Mouse (Mus musculus) hindbrain, embryonic 11.5 days (tissue): Measurements from ENCODE around the gene Fip1l1. TPM values are rescaled to one million over a fixed set of nuclear protein-coding genes. Genes with fewer than 3 reads are reported as not detected.

Experiments used
- ATAC-seq: fragments of 200-750 bp; cut with Nextera tagmentation; 2 replicates; pipeline ENCODE4 v1.8.0; 2017; ENCODE audit warnings: mild to moderate bottlenecking, moderate TSS enrichment, moderate library complexity; ENCODE audit not compliant: low FRiP score
- DNase-seq: peaks from one replicate; pipeline ENCODE4 v3.0.0-alpha.2; 2015; ENCODE audit warnings: low spot score
- H3K27ac ChIP-seq: fragments of 300-500 bp; sonication (generic); 2 replicates; pipeline ENCODE4 v1.5.1; 2014; ENCODE audit warnings: mild to moderate bottlenecking, low read depth, low read length
- H3K27me3 ChIP-seq: fragments of 300-500 bp; sonication (generic); 2 replicates; pipeline ENCODE4 v1.6.1; 2014; ENCODE audit warnings: mild to moderate bottlenecking, low read length, moderate library complexity, mixed read lengths; ENCODE audit not compliant: control insufficient read depth, insufficient read depth
- H3K36me3 ChIP-seq: fragments of 300-500 bp; sonication (generic); 2 replicates; pipeline ENCODE4 v1.6.1; 2014; ENCODE audit warnings: mild to moderate bottlenecking, low read length, moderate library complexity, mixed read lengths; ENCODE audit not compliant: control insufficient read depth, insufficient read depth
- H3K4me1 ChIP-seq: fragments of 300-500 bp; sonication (generic); replicated peaks from 2 replicates; pipeline ENCODE4 v1.6.1; 2014; ENCODE audit warnings: low read length, mixed read lengths; ENCODE audit not compliant: control insufficient read depth, insufficient read depth
- H3K4me2 ChIP-seq: fragments of 300-500 bp; sonication (generic); replicated peaks from 2 replicates; pipeline ENCODE4 v1.6.1; 2014; ENCODE audit warnings: mild to moderate bottlenecking, low read depth, low read length
- H3K4me3 ChIP-seq: fragments of 300-500 bp; sonication (generic); 2 replicates; pipeline ENCODE4 v1.5.1; 2014; ENCODE audit warnings: low read depth, low read length
- H3K9ac ChIP-seq: fragments of 300-500 bp; sonication (generic); 2 replicates; pipeline ENCODE4 v1.6.1; 2014; ENCODE audit warnings: low read depth, low read length
- H3K9me3 ChIP-seq: fragments of 300-500 bp; sonication (generic); 2 replicates; pipeline ENCODE4 v1.6.1; 2016; ENCODE audit warnings: low read length; ENCODE audit not compliant: control insufficient read depth
- WGBS: fragments of 180-500 bp; shearing (Covaris S2); extraction: QIAGEN DNeasy Blood & Tissue Kit; methylation state at CpG from one replicate; pipeline ENCODE4 v1.1.7; 2014; 5-methylcytosine and 5-hydroxymethylcytosine counted together
- polyA plus RNA-seq: library from polyadenylated mRNA; unstranded; fragments of >200 nt; fragmentation: Nextera tagmentation; extraction: Ambion mirVana; gene quantifications from 2 replicates; pipeline ENCODE4 v1.2.1, GENCODE M21; 2014

The Fip1l1 gene
- polyA plus RNA-seq, 1 experiment from 2014 or later, result 94.1 TPM

GRCm38 (mm10) chr5:74549566-74549965 is 14.3 kb downstream of the Fip1l1 start:
- Histone ChIP-seq H3K4me1 (no peaks in the 10 kb centered on the region), H3K27ac (no peak overlapping the region), H3K4me3 (no peak overlapping the region), H3K9me3 (no peaks in the 10 kb centered on the region), H3K9ac (no peak overlapping the region), H3K4me2 (no peak overlapping the region), H3K36me3 (peaks cover 2% of the 10 kb centered on the region; the same call in 1 of the 2 replicates), H3K27me3 (no peaks in the 10 kb centered on the region)
- WGBS, result 91% methylated on average over 8 of the region's 8 CpGs
- DNase-seq, result no peak
- ATAC-seq, result no peak

GRCm38 (mm10) chr5:74561151-74561550 is 25.9 kb downstream of the Fip1l1 start:
- Histone ChIP-seq H3K27ac (no peak overlapping the region), H3K36me3 (0 out of 2 replicates have a peak, but pooled peaks cover 5% of the 10 kb centered on the region), H3K4me3 (no peak overlapping the region), H3K4me2 (no peak overlapping the region), H3K4me1 (no peaks in the 10 kb centered on the region), H3K27me3 (no peaks in the 10 kb centered on the region), H3K9me3 (no peaks in the 10 kb centered on the region), H3K9ac (no peak overlapping the region)
- DNase-seq, result no peak
- WGBS, result 93% methylated on average over 1 of the region's 1 CpGs
- ATAC-seq, result no peak

GRCm38 (mm10) chr5:74571767-74572166 is 36.5 kb downstream of the Fip1l1 start:
- DNase-seq, result no peak
- H3K36me3 ChIP-seq, result 0 out of 2 replicates have a peak, but pooled peaks cover 3% of the 10 kb centered on the region

GRCm38 (mm10) chr5:74589133-74589532 is 53.9 kb downstream of the Fip1l1 start:
- H3K27ac ChIP-seq, result no peak overlapping the region
- no peak overlapping the region for H3K4me2 ChIP-seq
- 93% methylated on average over 7 of the region's 7 CpGs for WGBS
- H3K9ac ChIP-seq, result no peak overlapping the region
- no peaks in the 10 kb centered on the region for H3K4me1 ChIP-seq
- no peak overlapping the region for H3K4me3 ChIP-seq
- no peaks in the 10 kb centered on the region for H3K9me3 ChIP-seq
- H3K36me3 ChIP-seq, result 0 out of 2 replicates have a peak, but pooled peaks cover 2% of the 10 kb centered on the region
- DNase-seq, result no peak
- H3K27me3 ChIP-seq, result no peaks in the 10 kb centered on the region
- ATAC-seq, result no peak

More at GRCm38 (mm10) chr5:74571767-74572166, 36.5 kb downstream of the Fip1l1 start:
- H3K9me3 ChIP-seq, result no peaks in the 10 kb centered on the region
- WGBS, result 91% methylated on average over 6 of the region's 6 CpGs
- no peak overlapping the region for H3K4me2 ChIP-seq
- no peak overlapping the region for H3K9ac ChIP-seq
- ATAC-seq, result no peak
- no peaks in the 10 kb centered on the region for H3K4me1 ChIP-seq
- H3K27me3 ChIP-seq, result no peaks in the 10 kb centered on the region
- H3K27ac ChIP-seq, result no peak overlapping the region
- H3K4me3 ChIP-seq, result no peak overlapping the region

GRCm38 (mm10) chr5:74591413-74591812 is 56.2 kb downstream of the Fip1l1 start:
- Histone ChIP-seq H3K36me3 (0 out of 2 replicates have a peak, but pooled peaks cover 2% of the 10 kb centered on the region), H3K27ac (no peak overlapping the region), H3K27me3 (no peaks in the 10 kb centered on the region), H3K9ac (no peak overlapping the region), H3K4me3 (no peak overlapping the region), H3K9me3 (no peaks in the 10 kb centered on the region), H3K4me1 (no peaks in the 10 kb centered on the region), H3K4me2 (no peak overlapping the region)
- ATAC-seq (no peak), DNase-seq (peak; percentile 15)
- 95% methylated on average over 5 of the region's 5 CpGs for WGBS

- no peak overlapping the region for H3K4me3 ChIP-seq
- no peak overlapping the region for H3K4me2 ChIP-seq
- no peaks in the 10 kb centered on the region for H3K27me3 ChIP-seq
- 0 out of 2 replicates have a peak, but pooled peaks cover 2% of the 10 kb centered on the region for H3K36me3 ChIP-seq
- ATAC-seq (no peak), DNase-seq (no peak)
- 57% methylated on average over 8 of the region's 8 CpGs for WGBS
- no peaks in the 10 kb centered on the region for H3K4me1 ChIP-seq
- no peak overlapping the region for H3K9ac ChIP-seq
- H3K9me3 ChIP-seq, result no peaks in the 10 kb centered on the region
- no peak overlapping the region for H3K27ac ChIP-seq
Measured at GRCm38 (mm10) chr5:74593147-74593546, 57.9 kb downstream of the Fip1l1 start.

GRCm38 (mm10) chr5:74600010-74600409 is 64.8 kb downstream of the Fip1l1 start:
- ATAC-seq, result no peak
- H3K36me3 ChIP-seq, result no peaks in the 10 kb centered on the region; the same call in 1 of the 2 replicates
- H3K4me2 ChIP-seq, result no peak overlapping the region
- no peaks in the 10 kb centered on the region for H3K4me1 ChIP-seq
- H3K9me3 ChIP-seq, result no peaks in the 10 kb centered on the region
- no peaks in the 10 kb centered on the region for H3K27me3 ChIP-seq
- WGBS, result 77% methylated on average over 5 of the region's 5 CpGs
- H3K9ac ChIP-seq, result no peak overlapping the region
- DNase-seq, result no peak
- no peak overlapping the region for H3K4me3 ChIP-seq
- H3K27ac ChIP-seq, result no peak overlapping the region

- WGBS, result 95% methylated on average over 3 of the region's 3 CpGs
- Histone ChIP-seq H3K9ac (no peak overlapping the region), H3K4me2 (no peak overlapping the region), H3K36me3 (no peaks in the 10 kb centered on the region; the same call in 1 of the 2 replicates), H3K27ac (no peak overlapping the region), H3K9me3 (no peaks in the 10 kb centered on the region), H3K27me3 (no peaks in the 10 kb centered on the region), H3K4me3 (no peak overlapping the region), H3K4me1 (no peaks in the 10 kb centered on the region)
- no peak for DNase-seq
- ATAC-seq, result no peak
Measured at GRCm38 (mm10) chr5:74601171-74601570, 65.9 kb downstream of the Fip1l1 start.

GRCm38 (mm10) chr5:74601965-74602364 is 66.7 kb downstream of the Fip1l1 start:
- H3K4me3 ChIP-seq, result no peak overlapping the region
- H3K9ac ChIP-seq, result no peak overlapping the region
- H3K27me3 ChIP-seq, result no peaks in the 10 kb centered on the region
- 87% methylated on average over 6 of the region's 6 CpGs for WGBS
- H3K27ac ChIP-seq, result no peak overlapping the region
- DNase-seq (no peak), ATAC-seq (no peak)
- no peaks in the 10 kb centered on the region; the same call in 1 of the 2 replicates for H3K36me3 ChIP-seq
- H3K9me3 ChIP-seq, result no peaks in the 10 kb centered on the region
- H3K4me1 ChIP-seq, result no peaks in the 10 kb centered on the region
- no peak overlapping the region for H3K4me2 ChIP-seq
